Mouse (Mus musculus) small intestine, adult 2 months (tissue): ENCODE data around the gene Olfr959.

Experiments
- CTCF ChIP-seq: fragments of 200-500 bp; IDR thresholded peaks from 2 replicates; pipeline ENCODE4 v1.5.1; 2012; ENCODE audit warnings: low read depth, mild to moderate bottlenecking, control low read depth, inconsistent platforms, low read length, moderate library complexity, mixed read lengths; ENCODE audit not compliant: insufficient replicate concordance, insufficient read length; ENCODE audit errors: extremely low read depth
- POLR2A ChIP-seq: fragments of 200-500 bp; IDR thresholded peaks from 2 replicates; pipeline ENCODE4 v1.6.1; 2012; ENCODE audit warnings: low read depth, mild to moderate bottlenecking, control low read depth, inconsistent platforms, low read length, moderate library complexity

DNA sequence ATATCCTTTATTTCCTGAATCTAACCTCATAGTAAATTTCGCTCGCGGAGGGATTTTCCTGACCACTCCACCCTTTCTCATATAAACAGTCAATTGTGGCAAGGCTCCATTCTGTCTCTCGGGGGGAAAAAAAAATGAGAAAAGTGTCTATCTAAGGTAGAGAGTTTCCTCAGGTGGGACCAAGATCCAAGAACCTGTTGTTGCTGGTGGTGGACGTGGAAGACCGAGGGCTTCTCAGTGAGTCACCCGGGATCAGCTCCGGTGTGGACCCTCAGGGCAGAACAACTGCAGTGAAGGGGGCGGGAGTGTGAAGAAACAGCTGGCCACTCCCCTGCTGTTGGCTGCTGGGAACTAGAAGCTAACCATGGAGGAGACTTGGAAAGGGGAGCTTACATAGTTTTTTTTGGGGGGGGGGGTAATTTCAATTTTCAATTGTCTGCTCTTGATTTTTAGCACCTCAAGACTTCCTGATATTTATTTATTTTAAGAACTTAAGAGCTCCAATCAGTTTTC, 28.0 kb upstream of the Olfr959 start:
- TF ChIP-seq CTCF, result no peak
- TF ChIP-seq POLR2A, result no peak
